Mouse (Mus musculus): Measurements from ENCODE around the gene Gm10188. TPM values are rescaled to one million over a fixed set of nuclear protein-coding genes. Genes with fewer than 3 reads are reported as not detected.

Gm10188 gene
- not detected for polyA plus RNA-seq (2017; shearing (Covaris generic))

GRCm38 (mm10) chr1:132229667-132230066 lies at the start of gene Gm10188:
Gene Gm10188, minus strand, starts transcription at chr1:132229767.
- no peak for ATAC-seq

- no peak for ATAC-seq
These were observed 47.6 kb upstream of the Gm10188 start for GRCm38 (mm10) chr1:132277124-132277523.

- no peak for ATAC-seq
These were observed 47.1 kb upstream of the Gm10188 start for GRCm38 (mm10) chr1:132276694-132277093.

- ATAC-seq = no peak
These were observed 41.7 kb upstream of the Gm10188 start for GRCm38 (mm10) chr1:132271237-132271636.

- ATAC-seq = no peak
These were observed 39.0 kb upstream of the Gm10188 start for GRCm38 (mm10) chr1:132268418-132269060.

- no peak for ATAC-seq
These were observed 38.4 kb upstream of the Gm10188 start for GRCm38 (mm10) chr1:132267959-132268358.

- ATAC-seq = no peak
These were observed 37.4 kb upstream of the Gm10188 start for GRCm38 (mm10) chr1:132266791-132267557.

- no peak for ATAC-seq
These were observed 36.4 kb upstream of the Gm10188 start for GRCm38 (mm10) chr1:132265936-132266335.

- ATAC-seq = no peak
These were observed 35.8 kb upstream of the Gm10188 start for GRCm38 (mm10) chr1:132265211-132265859.

- ATAC-seq = no peak
These were observed 35.0 kb upstream of the Gm10188 start for GRCm38 (mm10) chr1:132264577-132264976.

- ATAC-seq = no peak
These were observed 34.1 kb upstream of the Gm10188 start for GRCm38 (mm10) chr1:132263618-132264017.

- ATAC-seq = no peak
These were observed 31.5 kb upstream of the Gm10188 start for GRCm38 (mm10) chr1:132261058-132261457.

GRCm38 (mm10) chr1:132260331-132260730 lies 30.8 kb upstream of the Gm10188 start:
- ATAC-seq = no peak

GRCm38 (mm10) chr1:132254467-132254866 lies 24.9 kb upstream of the Gm10188 start:
- no peak for ATAC-seq

GRCm38 (mm10) chr1:132246641-132247040 lies 17.1 kb upstream of the Gm10188 start:
- ATAC-seq = no peak

- ATAC-seq = no peak
These were observed 16.6 kb upstream of the Gm10188 start for GRCm38 (mm10) chr1:132246137-132246536.

GRCm38 (mm10) chr1:132245010-132245409 lies 15.4 kb upstream of the Gm10188 start:
- no peak for ATAC-seq

GRCm38 (mm10) chr1:132237585-132238159 lies 8.1 kb upstream of the Gm10188 start:
- ATAC-seq = no peak

GRCm38 (mm10) chr1:132234757-132235273 lies 5.2 kb upstream of the Gm10188 start:
- ATAC-seq = no peak

GRCm38 (mm10) chr1:132233566-132233965 lies 4.0 kb upstream of the Gm10188 start:
- ATAC-seq = no peak

- ATAC-seq = no peak
These were observed 2.1 kb upstream of the Gm10188 start for GRCm38 (mm10) chr1:132231470-132232274.
